Mouse (Mus musculus): ENCODE data around the gene Sltm. TPM values are rescaled to one million over a fixed set of nuclear protein-coding genes. Genes with fewer than 3 reads are reported as not detected.
"Not testable (repeated sequence)": the region's sequence is repeated elsewhere in the genome, so short reads cannot be mapped to it uniquely, and the experiment has no call there.

Gene Sltm
- total RNA-seq (2021): 10 to 100 TPM; 65.0 to 72.0 TPM

DNA sequence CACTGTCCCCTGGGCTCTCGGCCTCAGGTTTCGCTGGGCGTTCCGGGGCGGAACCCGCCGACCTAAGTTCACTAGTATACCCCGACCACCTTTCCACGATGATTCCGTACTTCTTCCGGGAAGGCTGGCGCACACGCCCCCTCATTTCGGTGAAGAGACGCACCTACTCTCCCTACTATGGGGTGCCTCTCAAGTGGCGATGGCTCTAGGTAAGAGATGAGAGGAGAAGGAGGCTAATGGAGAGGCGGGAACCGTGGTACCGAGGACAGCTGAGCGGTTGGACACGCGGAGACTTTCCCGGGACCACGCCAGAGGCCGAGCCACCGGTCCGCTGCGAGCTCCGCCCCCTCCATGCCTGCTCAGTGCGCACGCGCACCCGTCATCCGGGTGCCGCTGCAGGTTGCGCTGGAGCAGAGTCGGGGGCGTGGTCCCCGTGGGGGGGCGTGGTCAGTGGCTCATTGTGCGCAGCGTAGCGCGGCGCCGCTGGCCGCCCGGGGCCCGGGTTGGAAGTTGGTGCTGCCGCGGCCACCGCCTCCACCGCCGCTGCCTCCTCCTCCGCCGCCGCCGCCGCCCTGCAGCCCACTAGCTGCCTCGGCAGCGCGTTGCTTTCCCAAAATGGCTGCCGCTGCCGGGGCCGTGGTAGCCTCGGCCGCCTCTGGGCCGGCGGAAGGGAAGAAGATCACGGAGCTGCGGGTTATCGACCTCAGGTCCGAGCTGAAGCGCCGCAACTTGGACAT is at the start of gene Sltm:
Gene Sltm (plus strand): TSS at position 450 of the 737 bp plus-strand sequence.
- DNase-seq: peak; percentile 100
- intact Hi-C loops (cut with DNase I): no loop called here

- intact Hi-C loops (cut with DNase I): no loop called here
- DNase-seq: no peak
Observed at GRCm38 (mm10) chr9:70493038-70493437, 49.5 kb upstream of the Sltm start.

DNA sequence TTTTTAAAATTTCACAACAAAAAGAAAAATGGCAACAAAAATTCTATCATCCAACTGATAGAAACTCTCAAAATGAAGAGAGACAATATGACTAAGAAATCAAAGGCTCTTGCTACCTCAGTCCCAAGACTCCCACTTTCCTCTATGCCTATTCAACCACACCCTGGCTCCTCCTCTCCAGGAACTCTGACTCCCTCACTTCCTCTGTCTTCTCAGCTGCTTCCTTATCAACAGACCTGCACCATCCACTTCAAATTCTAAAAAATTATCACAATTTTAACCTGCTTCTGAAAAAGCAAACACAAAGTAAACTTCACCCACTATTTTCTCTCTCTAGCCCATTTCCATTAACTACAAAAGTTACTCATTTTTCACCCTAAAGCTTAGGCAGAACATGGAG is 45.6 kb upstream of the Sltm start:
- DNase-seq: no peak
- intact Hi-C loops (cut with DNase I): no loop called here

- intact Hi-C loops (cut with DNase I): no loop called here
- no peak for DNase-seq
Observed at GRCm38 (mm10) chr9:70502284-70503014, 40.1 kb upstream of the Sltm start.

- peak; percentile 64 for DNase-seq
- intact Hi-C loops (cut with DNase I): no loop called here
Observed at GRCm38 (mm10) chr9:70503015-70503603, 39.4 kb upstream of the Sltm start.

- intact Hi-C loops (cut with DNase I): no loop called here
- peak; percentile 97 for DNase-seq
Observed at GRCm38 (mm10) chr9:70503626-70504041, 38.9 kb upstream of the Sltm start, which contains the start of gene Rnf111. Rnf111 (minus strand) TSS chr9:70503725.

DNA sequence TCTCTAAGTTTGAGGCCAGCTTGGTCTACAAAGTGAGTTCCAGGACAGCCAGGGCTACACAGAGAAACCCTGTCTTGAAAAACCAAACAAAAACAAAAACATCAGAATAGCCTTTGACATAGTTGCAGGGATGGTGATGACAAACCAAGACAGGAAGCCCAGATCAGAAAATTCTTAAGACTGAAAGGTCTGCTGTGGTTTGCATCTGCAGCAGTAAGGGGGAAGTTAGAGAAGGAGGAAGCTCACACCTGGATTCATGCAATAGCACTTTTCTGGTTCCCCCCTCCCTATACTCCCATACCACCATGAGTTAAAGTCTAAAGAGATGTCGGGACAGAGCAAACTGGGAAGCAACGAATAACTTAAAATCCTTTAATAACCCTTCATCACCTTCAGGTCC is 36.4 kb upstream of the Sltm start:
- no peak for DNase-seq
- intact Hi-C loops (cut with DNase I): no loop called here

- no peak for DNase-seq
- intact Hi-C loops (cut with DNase I): no loop called here
Observed at GRCm38 (mm10) chr9:70506787-70507186, 35.8 kb upstream of the Sltm start.

GRCm38 (mm10) chr9:70509906-70510525 is 32.5 kb upstream of the Sltm start:
- no peak for DNase-seq
- intact Hi-C loops (cut with DNase I): no loop called here

DNA sequence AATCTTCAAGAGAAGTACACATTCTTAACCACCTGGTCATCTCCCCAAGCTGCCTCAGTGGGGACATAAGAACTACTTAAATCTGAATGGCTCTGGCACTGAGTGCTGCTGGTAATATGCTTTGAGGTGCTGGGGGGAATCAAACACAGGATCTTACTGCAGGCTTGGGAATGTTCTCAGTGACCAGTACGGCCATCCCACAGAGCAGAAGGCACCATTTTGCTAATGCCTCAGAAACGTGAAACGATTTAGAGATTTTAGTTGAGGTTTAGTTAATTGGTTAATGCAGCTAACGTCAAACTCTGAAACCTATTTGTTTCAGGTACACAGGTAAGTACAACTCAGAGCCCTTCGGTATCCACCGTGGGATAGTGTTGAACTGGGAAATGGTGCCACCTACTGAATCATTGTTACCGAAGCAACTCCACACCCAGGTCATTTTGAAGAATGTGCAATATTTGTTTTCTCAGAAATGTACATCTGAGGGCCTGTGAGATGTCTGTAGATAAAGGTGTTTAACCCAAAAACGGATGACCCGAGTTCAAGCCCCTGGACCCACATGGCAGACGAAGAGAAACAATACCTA is 31.5 kb upstream of the Sltm start:
- no peak for DNase-seq
- intact Hi-C loops (cut with DNase I): no loop called here

DNA sequence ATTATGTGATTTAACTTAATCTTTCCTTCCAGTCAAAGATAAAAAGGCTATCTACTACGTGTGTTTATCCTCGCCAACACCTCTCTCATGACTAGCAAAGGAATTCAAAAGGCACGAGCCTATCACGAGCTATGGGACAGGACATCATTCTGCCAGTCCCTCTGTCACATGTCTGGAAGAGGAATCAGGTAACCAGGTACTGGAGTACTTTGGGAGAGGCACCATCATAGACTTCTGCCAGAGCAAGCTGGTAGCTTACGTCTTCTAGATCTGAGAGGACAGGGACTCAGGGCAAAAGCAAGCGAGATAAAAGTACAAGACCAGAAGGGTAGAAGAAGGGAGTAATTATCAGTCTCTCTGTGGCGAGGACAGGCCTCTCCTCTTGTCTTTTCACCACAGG is 30.9 kb upstream of the Sltm start:
- intact Hi-C loops (cut with DNase I): no loop called here

GRCm38 (mm10) chr9:70520651-70521050 is 21.9 kb upstream of the Sltm start:
- DNase-seq: no peak
- intact Hi-C loops (cut with DNase I): no loop called here

More for the DNA sequence above, 30.9 kb upstream of the Sltm start:
- no peak for DNase-seq

DNA sequence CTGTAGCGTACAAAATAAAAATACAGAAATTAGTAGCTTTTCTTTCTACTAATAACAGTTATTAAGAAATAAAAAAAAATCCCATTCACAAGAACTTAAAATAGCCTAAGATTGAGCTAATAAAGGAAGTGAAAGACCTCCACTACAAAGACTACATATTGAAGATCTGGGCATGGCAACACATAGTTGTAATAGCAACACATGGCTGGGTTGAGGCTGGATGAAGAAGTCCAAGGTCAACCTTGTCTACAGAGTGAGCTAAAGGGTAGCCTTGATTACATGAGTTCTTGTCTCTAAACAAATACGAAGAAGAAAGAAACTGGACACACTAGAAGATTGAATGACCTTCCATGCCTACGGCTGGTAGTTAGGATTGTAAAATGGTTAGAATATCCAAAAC is 18.7 kb upstream of the Sltm start:
- intact Hi-C loops (cut with DNase I): no loop called here
- DNase-seq: no peak

GRCm38 (mm10) chr9:70524366-70524765 is 18.2 kb upstream of the Sltm start:
- intact Hi-C loops (cut with DNase I): no loop called here
- DNase-seq: no peak

- intact Hi-C loops (cut with DNase I): no loop called here
- no peak for DNase-seq
Observed at GRCm38 (mm10) chr9:70533328-70533727, 9.2 kb upstream of the Sltm start.

DNA sequence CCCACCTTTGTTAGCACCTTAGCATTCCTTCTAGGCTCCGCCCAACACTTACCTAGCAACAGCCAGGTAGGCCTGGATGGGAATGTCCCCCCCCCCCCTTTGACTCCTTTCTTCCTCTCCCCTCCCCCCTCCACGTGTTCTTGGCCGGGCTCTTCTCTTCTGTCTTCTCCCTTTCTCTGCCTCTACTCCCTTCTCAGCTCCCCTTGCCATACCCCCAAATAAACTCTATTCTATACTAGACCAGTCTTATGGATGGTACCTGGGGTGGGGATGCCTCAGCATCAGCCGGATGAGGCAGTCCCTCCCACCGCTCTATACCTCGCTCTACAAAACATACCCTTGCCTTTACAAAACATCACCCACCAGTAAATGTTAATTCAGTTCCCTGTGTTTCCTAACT is 970 bp upstream of the Sltm start:
- intact Hi-C loops (cut with DNase I): no loop called here
- DNase-seq: no peak

DNA sequence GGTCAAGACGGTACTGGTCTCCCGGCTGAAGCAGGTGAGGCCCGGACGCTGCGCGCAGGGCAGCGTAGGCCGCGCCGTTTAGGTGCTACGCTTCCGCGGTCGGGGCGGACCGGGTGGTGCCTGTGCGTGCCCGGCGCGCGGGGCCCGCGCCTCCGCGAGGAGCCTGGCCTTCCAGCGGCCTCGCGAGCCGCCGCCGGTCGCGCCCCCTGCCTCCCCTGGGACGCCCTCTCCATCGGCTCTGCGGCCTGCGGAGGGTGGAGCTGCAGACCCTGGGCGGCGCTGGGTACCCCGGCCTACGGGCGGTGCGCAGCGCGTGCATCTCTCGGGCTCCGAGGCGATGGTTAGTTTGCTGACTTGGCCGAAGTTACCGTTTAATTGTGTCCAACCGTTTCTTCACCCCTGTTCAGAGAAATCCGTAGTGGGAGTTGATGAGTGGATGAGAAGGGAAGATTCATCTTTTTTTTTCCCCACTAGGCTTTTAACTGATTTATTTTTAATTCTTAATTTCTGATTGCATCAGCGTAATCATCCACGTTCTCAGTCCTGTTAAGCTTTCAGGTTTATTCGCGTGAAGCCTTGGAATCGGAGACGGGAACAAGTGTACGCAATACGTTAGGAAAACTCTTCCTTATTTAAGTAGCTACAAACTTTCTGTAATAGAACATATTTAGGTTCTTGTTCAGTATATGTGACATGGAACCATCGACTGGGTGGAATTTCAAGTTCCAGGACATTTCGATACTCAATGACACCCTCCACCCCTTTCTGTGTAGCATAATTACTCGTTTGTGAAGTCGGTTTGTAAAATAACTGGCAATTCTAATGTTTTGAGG is 710 bp downstream of the Sltm start:
- DNase-seq: peak; percentile 75
- intact Hi-C loops (cut with DNase I): no loop called here

DNA sequence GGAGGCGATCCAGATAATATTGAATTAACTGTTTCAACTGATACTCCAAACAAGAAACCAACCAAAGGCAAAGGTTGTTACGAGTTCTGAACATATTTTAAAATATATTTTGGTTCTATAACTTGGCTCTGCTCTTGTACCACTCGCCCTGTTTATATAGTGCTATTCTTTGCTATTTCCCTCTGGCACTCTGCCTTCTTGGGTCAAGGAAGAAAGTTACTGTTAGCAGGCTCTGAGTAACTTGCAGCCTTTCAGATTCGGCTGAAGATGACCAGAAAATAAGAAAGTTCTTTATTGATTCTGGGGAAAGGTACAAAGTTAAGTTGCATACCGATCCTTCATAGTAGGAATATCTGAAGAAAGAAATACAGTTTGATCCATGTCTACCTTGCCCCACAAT is 1.4 kb downstream of the Sltm start:
- DNase-seq: no peak
- intact Hi-C loops (cut with DNase I): no loop called here

GRCm38 (mm10) chr9:70544831-70545230 is 2.3 kb downstream of the Sltm start:
- no peak for DNase-seq
- intact Hi-C loops (cut with DNase I): no loop called here

DNA sequence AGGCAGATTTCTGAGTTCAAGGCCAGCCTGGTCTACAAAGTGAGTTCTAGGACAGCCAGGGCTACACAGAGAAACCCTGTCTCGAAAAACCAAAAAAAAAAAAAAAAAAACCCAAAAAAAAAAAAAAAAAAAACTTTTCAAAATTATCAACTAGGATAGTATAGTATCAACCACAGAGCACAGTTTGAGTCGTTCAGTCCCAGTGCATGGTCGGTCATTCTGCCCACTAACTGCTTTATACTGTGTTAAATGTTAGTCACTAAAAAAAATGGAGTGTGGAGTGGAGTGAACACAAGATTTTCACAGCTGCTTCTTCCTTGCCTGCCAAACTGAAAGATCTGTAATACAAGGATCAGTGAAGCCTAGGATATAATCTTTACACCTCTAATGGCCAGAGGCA is 4.0 kb downstream of the Sltm start:
- DNase-seq; intact Hi-C loops (cut with DNase I): not testable (repeated sequence)
